Mouse (Mus musculus): ENCODE results near the gene Itpka.

Itpka gene

GRCm38 (mm10) chr2:119741581-119742411, at the start of gene Itpka:
Gene Itpka (plus strand): TSS chr2:119742337.
- ChIA-PET CTCF (interaction anchor here (0.5 to 2.0 kb wide), 18 partner anchors 10 to 872 kb away, joined by 3 to 6 read pairs (median 3); partner anchors contain the start of genes Chp1 (in 1 of the 4), Exd1 (in 1 of the 4) and Rpap1 (in 1 of the 4)), POLR2A (interaction anchor here (0.5 to 7.2 kb wide), 82 partner anchors 8 to 1554 kb away, joined by 3 to 103 read pairs (median 4); partner anchors contain the start of genes Ndufaf1 (in 3 of the 4), Ltk (in 2 of the 4), Mga (in 2 of the 4) and Rpap1 (in 2 of the 4))

GRCm38 (mm10) chr2:119694826-119695225, 47.3 kb upstream of the Itpka start:
- CTCF ChIA-PET: interaction anchor here in 1 of 4 experiments (0.5 kb wide), 1 partner anchor 57 kb away, joined by 3 read pairs; no protein-coding TSS in a partner anchor

GRCm38 (mm10) chr2:119696111-119696510, 46.0 kb upstream of the Itpka start:
- CTCF ChIA-PET: interaction anchor here in 3 of 4 experiments (0.6 to 0.7 kb wide), 3 partner anchors 24 to 465 kb away, joined by 3 to 6 read pairs (median 3); no protein-coding TSS in a partner anchor
- POLR2A ChIA-PET: interaction anchor here in 1 of 4 experiments (1.0 to 2.0 kb wide), 4 partner anchors 10 to 33 kb away, joined by 3 to 5 read pairs (median 4); partner anchors contain the start of gene Ndufaf1

More at GRCm38 (mm10) chr2:119694826-119695225, 47.3 kb upstream of the Itpka start:
- POLR2A ChIA-PET: interaction anchor here in 1 of 4 experiments (0.6 to 0.7 kb wide), 3 partner anchors 15 to 1013 kb away, joined by 3 read pairs; no protein-coding TSS in a partner anchor

- ChIA-PET POLR2A (interaction anchor here in 1 of 4 experiments (0.6 to 1.4 kb wide), 2 partner anchors 14 to 180 kb away, joined by 4 to 6 read pairs; no protein-coding TSS in a partner anchor), CTCF (no interaction called here)
These were observed 43.7 kb upstream of the Itpka start for GRCm38 (mm10) chr2:119698472-119698871.

- ChIA-PET POLR2A (interaction anchor here in 2 of 4 experiments (1.0 to 2.0 kb wide), 4 partner anchors 9 to 41 kb away, joined by 3 to 7 read pairs (median 4); no protein-coding TSS in a partner anchor), CTCF (interaction anchor here in 1 of 4 experiments (1.4 kb wide), 1 partner anchor 7 kb away, joined by 3 read pairs; no protein-coding TSS in a partner anchor)
These were observed 42.2 kb upstream of the Itpka start for GRCm38 (mm10) chr2:119699962-119700361.

- ChIA-PET CTCF (interaction anchor here in 2 of 4 experiments (0.6 kb wide), 2 partner anchors 243 to 339 kb away, joined by 3 to 4 read pairs; no protein-coding TSS in a partner anchor), POLR2A (interaction anchor here in 3 of 4 experiments (0.6 to 1.9 kb wide), 8 partner anchors 11 to 147 kb away, joined by 3 to 8 read pairs (median 3); partner anchors contain the start of gene Rtf1 (in 1 of the 3))
These were observed 39.0 kb upstream of the Itpka start for GRCm38 (mm10) chr2:119703171-119703570.

GRCm38 (mm10) chr2:119707676-119708075, 34.5 kb upstream of the Itpka start:
- ChIA-PET CTCF (interaction anchor here in 2 of 4 experiments (1.0 kb wide), 2 partner anchors 15 kb away, joined by 3 read pairs; no protein-coding TSS in a partner anchor), POLR2A (interaction anchor here (0.6 to 6.2 kb wide), 35 partner anchors 9 to 765 kb away, joined by 3 to 55 read pairs (median 4); partner anchors contain the start of genes Rtf1 (in 2 of the 4), Itpka (in 1 of the 4), Ltk (in 1 of the 4) and Rpap1 (in 1 of the 4))

- ChIA-PET POLR2A (interaction anchor here in 3 of 4 experiments (0.8 to 6.2 kb wide), 17 partner anchors 10 to 232 kb away, joined by 3 to 55 read pairs (median 4); partner anchors contain the start of genes Ino80 (in 1 of the 3), Itpka (in 1 of the 3), Ltk (in 1 of the 3) and Rtf1 (in 1 of the 3)), CTCF (no interaction called here)
These were observed 32.1 kb upstream of the Itpka start for GRCm38 (mm10) chr2:119710011-119710410.

GRCm38 (mm10) chr2:119715868-119716267, 26.3 kb upstream of the Itpka start:
- ChIA-PET POLR2A (interaction anchor here in 2 of 4 experiments (0.7 to 2.5 kb wide), 7 partner anchors 9 to 40 kb away, joined by 3 to 6 read pairs (median 4); no protein-coding TSS in a partner anchor), CTCF (interaction anchor here in 2 of 4 experiments (1.1 to 1.2 kb wide), 2 partner anchors 15 to 82 kb away, joined by 3 to 4 read pairs; partner anchors contain the start of gene Tyro3 (in 1 of the 2))

- ChIA-PET CTCF (no interaction called here), POLR2A (interaction anchor here in 2 of 4 experiments (0.5 to 3.3 kb wide), 10 partner anchors 9 to 105 kb away, joined by 3 to 25 read pairs (median 3); no protein-coding TSS in a partner anchor)
These were observed 21.1 kb upstream of the Itpka start for GRCm38 (mm10) chr2:119721070-119721469.

GRCm38 (mm10) chr2:119727762-119728416, 14.2 kb upstream of the Itpka start:
- CTCF ChIA-PET: no interaction called here

GRCm38 (mm10) chr2:119730735-119731134, 11.4 kb upstream of the Itpka start:
- ChIA-PET CTCF (interaction anchor here in 3 of 4 experiments (0.5 to 1.4 kb wide), 4 partner anchors 11 to 430 kb away, joined by 3 read pairs; no protein-coding TSS in a partner anchor), POLR2A (interaction anchor here in 3 of 4 experiments (0.7 to 12.8 kb wide), 11 partner anchors 11 to 127 kb away, joined by 3 to 103 read pairs (median 4); partner anchors contain the start of genes Itpka (in 1 of the 3) and Ltk (in 1 of the 3))

More at GRCm38 (mm10) chr2:119727762-119728416, 14.2 kb upstream of the Itpka start:
- POLR2A ChIA-PET: interaction anchor here in 3 of 4 experiments (0.6 to 12.8 kb wide), 6 partner anchors 12 to 21 kb away, joined by 3 to 103 read pairs (median 6); partner anchors contain the start of gene Itpka (in 1 of the 3)

- ChIA-PET CTCF (interaction anchor here in 1 of 4 experiments (1.2 kb wide), 1 partner anchor 31 kb away, joined by 3 read pairs; no protein-coding TSS in a partner anchor), POLR2A (interaction anchor here in 2 of 4 experiments (0.6 to 2.1 kb wide), 8 partner anchors 14 to 81 kb away, joined by 3 to 9 read pairs (median 3); partner anchors contain the start of gene Ltk (in 1 of the 2))
These were observed 5.0 kb upstream of the Itpka start for GRCm38 (mm10) chr2:119737124-119737523.

- CTCF ChIA-PET: interaction anchor here in 3 of 4 experiments (0.6 to 2.0 kb wide), 3 partner anchors 11 to 328 kb away, joined by 4 to 6 read pairs (median 5); no protein-coding TSS in a partner anchor
These were observed 1.6 kb upstream of the Itpka start for GRCm38 (mm10) chr2:119740567-119740966.

GRCm38 (mm10) chr2:119742461-119743175, 481 bp downstream of the Itpka start:
- POLR2A ChIA-PET: interaction anchor here in 3 of 4 experiments (0.6 to 7.2 kb wide), 40 partner anchors 8 to 501 kb away, joined by 3 to 103 read pairs (median 5); partner anchors contain the start of genes Ltk (in 2 of the 3), Ndufaf1 (in 2 of the 3), Chp1 (in 1 of the 3) and Exd1 (in 1 of the 3)
- CTCF ChIA-PET: interaction anchor here in 2 of 4 experiments (1.1 to 2.0 kb wide), 6 partner anchors 9 to 24 kb away, joined by 3 to 5 read pairs (median 4); partner anchors contain the start of gene Ltk (in 1 of the 2)

More at GRCm38 (mm10) chr2:119740567-119740966, 1.6 kb upstream of the Itpka start:
- POLR2A ChIA-PET: interaction anchor here in 3 of 4 experiments (0.6 to 7.2 kb wide), 21 partner anchors 9 to 737 kb away, joined by 3 to 103 read pairs (median 4); partner anchors contain the start of genes Ltk (in 2 of the 3) and Ndufaf1 (in 1 of the 3)

All from embryonic stem cell, embryonic (primary cell).